Mouse (Mus musculus): ENCODE data around the gene Gnai3. TPM values are rescaled to one million over a fixed set of nuclear protein-coding genes. Genes with fewer than 3 reads are reported as not detected.
A peak's percentile ranks its signal among the peaks of the same experiment; 100 is the strongest.

The Gnai3 gene
- total and polyA plus RNA-seq, 3 experiments = 13.8 to 136 (median 117) TPM

DNA sequence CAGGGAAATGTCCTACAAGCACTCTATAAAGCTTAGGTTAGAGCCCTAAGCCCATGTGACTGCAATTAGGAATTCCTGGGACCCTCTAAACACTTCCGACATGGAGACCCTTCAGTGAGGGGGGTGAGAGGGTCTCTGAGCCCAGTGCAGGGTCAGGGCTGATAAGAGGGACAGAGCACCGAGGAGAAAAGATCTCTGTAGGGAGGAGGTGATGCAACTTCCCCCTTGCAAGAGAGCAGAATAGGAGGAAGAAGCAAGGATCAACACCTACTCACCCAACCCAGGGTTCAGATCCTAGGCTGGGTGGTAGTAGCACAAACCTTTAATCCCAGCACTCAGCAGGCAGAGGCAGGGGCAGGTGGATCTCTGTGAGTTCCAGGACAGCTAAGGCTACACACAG lies 62.8 kb downstream of the Gnai3 start:
- DNase-seq = no peak

DNA sequence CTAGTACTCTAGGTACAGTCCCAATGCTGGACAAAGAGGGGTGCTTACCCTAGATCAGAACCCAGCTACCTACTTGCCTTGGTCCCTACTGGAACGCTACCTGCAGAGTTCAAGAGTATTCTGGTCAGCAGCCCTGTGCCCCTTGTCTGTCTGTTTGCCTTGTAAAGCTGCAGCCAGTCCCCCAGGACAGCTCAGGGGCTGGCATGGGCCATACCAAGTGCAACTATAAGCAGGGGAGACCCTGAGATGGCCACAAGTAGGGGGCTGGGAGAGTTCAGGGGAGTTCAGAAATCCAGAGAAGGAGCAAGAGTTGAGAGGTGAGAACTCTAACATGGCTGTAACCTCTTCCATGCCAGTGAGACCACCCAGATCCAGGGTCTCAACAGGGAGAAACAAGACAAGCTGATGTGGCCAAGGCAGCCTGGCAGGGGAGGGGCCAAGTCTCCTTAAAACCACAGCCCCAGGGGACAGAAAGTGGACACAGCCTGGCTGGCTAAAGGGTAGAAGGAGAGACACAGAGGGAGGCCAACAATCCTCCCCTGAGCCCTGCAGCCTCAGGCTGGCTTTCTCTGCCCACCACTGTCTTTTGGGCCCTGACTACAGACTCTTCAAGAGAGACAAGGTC lies 63.6 kb downstream of the Gnai3 start:
- DNase-seq = peak; percentile 43

DNA sequence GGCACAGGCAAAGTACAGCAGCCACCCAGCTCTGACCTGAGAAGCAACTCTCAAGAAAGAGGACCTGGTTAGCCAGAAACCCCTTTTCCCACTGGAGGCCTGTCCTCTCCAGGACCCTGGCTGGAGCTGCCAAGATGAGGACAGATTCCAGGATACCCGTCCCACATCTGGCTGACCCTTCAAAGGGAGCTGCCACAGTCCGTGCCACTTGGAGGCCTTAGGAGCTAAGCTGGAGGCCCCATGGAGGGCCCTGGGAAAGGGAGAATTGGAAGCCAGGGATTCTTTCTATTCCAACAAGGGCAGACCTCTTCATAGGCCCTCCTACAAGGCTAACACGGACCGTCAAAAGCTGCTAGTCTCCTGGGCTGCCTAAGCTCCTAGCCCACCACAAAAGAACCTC lies 64.3 kb downstream of the Gnai3 start:
- DNase-seq = peak; percentile 25

GRCm38 (mm10) chr3:108076836-108077235 lies 69.1 kb downstream of the Gnai3 start:
- DNase-seq = no peak

GRCm38 (mm10) chr3:108072983-108073569 lies 72.9 kb downstream of the Gnai3 start:
- DNase-seq = peak; percentile 35

DNA sequence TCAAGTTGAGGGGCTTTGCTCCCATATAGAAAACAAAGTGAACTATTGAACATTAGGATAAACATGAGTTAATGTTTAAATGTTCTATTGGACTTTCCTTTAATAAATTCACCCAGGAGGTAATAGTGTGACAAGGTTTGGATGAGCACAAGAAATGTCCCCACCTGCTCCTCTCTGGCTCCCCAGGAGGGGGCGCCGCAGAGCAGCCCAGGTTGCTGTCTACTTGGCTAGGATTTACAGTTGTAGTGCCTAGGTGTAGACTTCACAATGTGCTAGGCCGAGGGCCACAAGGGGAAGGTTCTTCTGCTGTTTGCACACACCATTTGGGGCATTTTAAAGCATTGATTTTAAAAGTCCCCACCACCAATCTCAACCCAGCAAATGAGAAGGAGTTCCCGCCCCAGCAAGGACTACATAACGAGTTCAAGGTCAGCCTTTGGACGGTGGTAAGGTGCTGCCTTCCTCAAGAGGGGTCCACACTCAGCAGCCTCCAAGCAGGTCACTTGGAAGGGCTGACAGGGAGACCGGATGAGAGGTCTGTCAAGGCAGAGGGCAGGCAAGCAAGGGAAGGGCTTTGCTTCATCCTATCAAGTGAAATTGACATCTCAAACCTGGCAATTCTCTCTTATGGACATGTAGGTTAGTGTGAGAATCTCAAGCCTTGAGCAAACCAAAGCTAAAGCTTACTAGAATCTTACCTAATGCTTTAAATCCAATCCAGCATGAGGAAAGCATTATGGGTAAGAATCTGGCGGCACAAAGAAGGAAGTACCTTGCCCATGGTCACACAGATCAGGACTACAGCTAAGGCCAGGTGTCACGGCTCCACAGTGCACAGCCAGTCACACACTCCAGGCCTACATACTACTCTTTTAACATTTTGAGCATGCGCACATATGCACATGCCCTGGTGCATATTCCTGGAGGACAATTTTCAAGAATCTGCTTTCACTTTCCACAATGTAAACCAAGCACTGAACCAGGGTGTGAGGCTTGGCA lies 75.4 kb downstream of the Gnai3 start:
- peak; percentile 82 for DNase-seq

GRCm38 (mm10) chr3:108069231-108069870 lies 76.6 kb downstream of the Gnai3 start:
- peak; percentile 68 for DNase-seq

- no peak for DNase-seq
Observed at GRCm38 (mm10) chr3:108068826-108069225, 77.1 kb downstream of the Gnai3 start.

- DNase-seq = no peak
Observed at GRCm38 (mm10) chr3:108067370-108067934, 78.5 kb downstream of the Gnai3 start.

- DNase-seq = peak; percentile 52
Observed at GRCm38 (mm10) chr3:108065551-108065950, 80.4 kb downstream of the Gnai3 start.

DNA sequence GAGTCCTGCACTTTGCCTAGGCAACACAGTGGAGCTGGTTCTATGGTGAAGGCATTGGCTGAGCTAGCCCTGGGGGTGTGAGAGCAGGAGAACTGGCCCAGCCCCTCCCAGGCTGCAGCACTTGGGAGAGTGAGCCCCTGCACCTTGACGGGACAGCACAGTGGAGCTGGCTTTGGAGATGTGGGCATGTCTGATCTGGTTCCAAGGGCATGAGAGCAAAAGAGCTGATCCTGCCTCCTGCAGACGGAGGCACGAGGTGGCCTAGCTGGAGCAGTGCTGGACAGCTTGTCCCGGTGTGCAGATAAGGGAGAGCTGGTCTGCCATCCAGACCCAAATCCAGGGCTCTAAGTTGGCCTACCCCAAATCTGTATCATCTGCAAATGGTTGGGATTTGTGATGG lies 81.3 kb downstream of the Gnai3 start:
- peak; percentile 33 for DNase-seq

DNA sequence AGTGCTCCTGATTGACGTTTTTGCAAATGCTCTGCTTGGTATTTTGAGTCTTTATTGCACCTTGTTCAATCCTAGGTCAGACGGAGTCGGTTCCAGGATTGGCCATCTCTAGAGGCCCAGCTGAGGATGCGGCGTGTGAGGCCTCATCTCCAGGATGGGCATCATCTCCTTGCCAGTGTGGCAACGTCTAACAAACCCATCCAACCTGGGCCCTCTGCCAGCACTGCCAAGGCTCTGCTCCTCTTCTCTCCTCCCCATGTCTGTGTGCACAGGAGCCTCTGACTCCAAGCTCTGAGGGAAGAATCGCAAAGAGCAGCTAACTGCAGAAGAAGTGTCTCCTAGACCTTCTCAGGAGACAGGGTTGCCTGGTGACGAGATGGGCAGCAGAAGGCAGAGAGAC lies 83.3 kb downstream of the Gnai3 start:
- DNase-seq = peak; percentile 33

DNA sequence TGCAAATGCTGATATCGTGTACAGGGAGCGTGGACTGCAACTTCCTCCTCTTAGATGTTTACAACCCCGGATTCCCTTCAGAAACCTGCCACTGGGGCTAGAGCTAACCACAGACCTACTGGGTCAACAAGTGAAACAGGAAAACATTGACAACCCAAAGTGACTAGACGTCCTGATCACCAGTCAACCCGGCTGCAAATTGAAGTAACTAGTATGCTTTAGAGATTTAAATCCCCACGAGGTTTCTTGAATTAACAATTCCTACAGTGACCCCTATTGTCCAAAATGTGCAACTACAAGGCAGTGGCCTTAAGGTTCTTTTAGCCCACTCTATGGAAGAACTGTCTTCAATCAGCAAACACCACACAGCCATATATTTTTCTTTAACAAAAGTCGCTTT lies 84.5 kb downstream of the Gnai3 start:
- DNase-seq = peak; percentile 39

Other genes starting within 250 kb of the Gnai3 start
- 100 to 1,000 TPM; 158 to 186 TPM for gene Gstm7, start 214.3 kb downstream of the Gnai3 start, total RNA-seq (2021)
- gene Gstm7, start 214.3 kb downstream of the Gnai3 start, polyA plus RNA-seq (2012; rRNA removed) = 44.4 and 51.2 TPM in 2 replicates
- gene Gstm6, start 202.4 kb downstream of the Gnai3 start, total RNA-seq (2021) = 1 to 10 TPM; 6.1 to 6.5 TPM
- 0.90 and 1.0 TPM in 2 replicates for gene Gstm6, start 202.4 kb downstream of the Gnai3 start, polyA plus RNA-seq (2012; rRNA removed)
- not detected for gene Gstm3, start 176.9 kb downstream of the Gnai3 start, total RNA-seq (2021)
- 0.58 and 0.62 TPM in 2 replicates for gene Gstm3, start 176.9 kb downstream of the Gnai3 start, polyA plus RNA-seq (2012; rRNA removed)
- 100 to 1,000 TPM; 231 to 239 TPM for gene Gstm2, start 159.7 kb downstream of the Gnai3 start, total RNA-seq (2021)
- gene Gstm2, start 159.7 kb downstream of the Gnai3 start, polyA plus RNA-seq (2012; rRNA removed) = 133 and 141 TPM in 2 replicates
- 100 to 1,000 TPM; 463 to 520 TPM for gene Gstm1, start 128.2 kb downstream of the Gnai3 start, total RNA-seq (2021)
- 1,201 and 1,446 TPM in 2 replicates for gene Gstm1, start 128.2 kb downstream of the Gnai3 start, polyA plus RNA-seq (2012; rRNA removed)
- 10 to 100 TPM; 16.8 to 19.7 TPM for gene Gstm4, start 101.3 kb downstream of the Gnai3 start, total RNA-seq (2021)
- 13.4 and 14.8 TPM in 2 replicates for gene Gstm4, start 101.3 kb downstream of the Gnai3 start, polyA plus RNA-seq (2012; rRNA removed)
- gene Ampd2, start 59.5 kb downstream of the Gnai3 start, total RNA-seq (2021) = 100 to 1,000 TPM; 121 to 151 TPM
- gene Ampd2, start 59.5 kb downstream of the Gnai3 start, polyA plus RNA-seq (2012; rRNA removed) = 721 and 995 TPM in 2 replicates
- 10 to 100 TPM; 12.3 to 13.1 TPM for gene Gnat2, start 53.4 kb downstream of the Gnai3 start, total RNA-seq (2021)
- gene Gnat2, start 53.4 kb downstream of the Gnai3 start, polyA plus RNA-seq (2012; rRNA removed) = 7.9 and 10.1 TPM in 2 replicates
- gene Gpr61, start 8.7 kb upstream of the Gnai3 start, total RNA-seq (2021) = under 1 TPM; 0.20 to 0.48 TPM
- gene Gpr61, start 8.7 kb upstream of the Gnai3 start, polyA plus RNA-seq (2012; rRNA removed) = 0.12 and 0.20 TPM in 2 replicates
- 10 to 100 TPM; 21.4 to 27.8 TPM for gene Amigo1, start 40.2 kb upstream of the Gnai3 start, total RNA-seq (2021)
- gene Amigo1, start 40.2 kb upstream of the Gnai3 start, polyA plus RNA-seq (2012; rRNA removed) = 57.6 and 62.3 TPM in 2 replicates
- gene Cyb561d1, start 55.1 kb upstream of the Gnai3 start, total RNA-seq (2021) = 1 to 10 TPM; 6.4 to 7.9 TPM
- 6.9 and 8.1 TPM in 2 replicates for gene Cyb561d1, start 55.1 kb upstream of the Gnai3 start, polyA plus RNA-seq (2012; rRNA removed)
- 1 to 10 TPM; 9.1 to 9.4 TPM for gene Atxn7l2, start 64.8 kb upstream of the Gnai3 start, total RNA-seq (2021)
- 11.8 and 13.5 TPM in 2 replicates for gene Atxn7l2, start 64.8 kb upstream of the Gnai3 start, polyA plus RNA-seq (2012; rRNA removed)
- gene Sypl2, start 80.5 kb upstream of the Gnai3 start, total RNA-seq (2021) = under 1 TPM; 0.20 to 0.97 TPM
- gene Sypl2, start 80.5 kb upstream of the Gnai3 start, polyA plus RNA-seq (2012; rRNA removed) = 0.11 and 0.31 TPM in 2 replicates
- gene Psma5, start 110.8 kb upstream of the Gnai3 start, total RNA-seq (2021) = 10 to 100 TPM; 74.4 to 87.2 TPM
- gene Psma5, start 110.8 kb upstream of the Gnai3 start, polyA plus RNA-seq (2012; rRNA removed) = 13.3 and 13.4 TPM in 2 replicates
- 10 to 100 TPM; 37.9 to 57.3 TPM for gene Sort1, start 137.9 kb upstream of the Gnai3 start, total RNA-seq (2021)
- 19.7 and 27.8 TPM in 2 replicates for gene Sort1, start 137.9 kb upstream of the Gnai3 start, polyA plus RNA-seq (2012; rRNA removed)
- not detected for gene Mybphl, start 218.8 kb upstream of the Gnai3 start, total RNA-seq (2021)
- not detected in 2 replicates for gene Mybphl, start 218.8 kb upstream of the Gnai3 start, polyA plus RNA-seq (2012; rRNA removed)
- 1 to 10 TPM in 1 of 2 experiments, under 1 TPM in 1; 0.66 to 1.3 TPM for gene Psrc1, start 237.7 kb upstream of the Gnai3 start, total RNA-seq (2021)
- 2.6 and 4.0 TPM in 2 replicates for gene Psrc1, start 237.7 kb upstream of the Gnai3 start, polyA plus RNA-seq (2012; rRNA removed)